Mouse (Mus musculus): ENCODE measurements at regions not wholly inside any gene's neighbourhood (a gene's known extent, or its start where the extent isn't known, plus 50 kb on each side); places are given as distances from the start of the nearest gene placed in this dataset.

GRCm38 (mm10) chr2:61083100-61083499, 120.1 kb upstream of the Rbms1 start:
- no peak for DNase-seq (ENCODE audit: low spot score)

- no peak for DNase-seq (ENCODE audit: low spot score)
These were observed 119.6 kb upstream of the Rbms1 start for GRCm38 (mm10) chr2:61082640-61083039.

- DNase-seq (ENCODE audit: low spot score) = no peak
These were observed 117.0 kb upstream of the Rbms1 start for GRCm38 (mm10) chr2:61080006-61080405.

- DNase-seq (ENCODE audit: low spot score) = no peak
These were observed 108.0 kb upstream of the Rbms1 start for GRCm38 (mm10) chr2:61071025-61071424.

GRCm38 (mm10) chr2:61067877-61068276, 104.9 kb upstream of the Rbms1 start:
- DNase-seq (ENCODE audit: low spot score) = no peak

GRCm38 (mm10) chr2:61062125-61062524, 99.1 kb upstream of the Rbms1 start:
- no peak for DNase-seq (ENCODE audit: low spot score)

- DNase-seq (ENCODE audit: low spot score) = no peak
These were observed 97.9 kb upstream of the Rbms1 start for GRCm38 (mm10) chr2:61060906-61061305.

GRCm38 (mm10) chr2:61058545-61059235, 95.7 kb upstream of the Rbms1 start:
- no peak for DNase-seq (ENCODE audit: low spot score)

GRCm38 (mm10) chr2:61052296-61052695, 89.3 kb upstream of the Rbms1 start:
- DNase-seq (ENCODE audit: low spot score) = no peak

GRCm38 (mm10) chr2:61051808-61052207, 88.8 kb upstream of the Rbms1 start:
- DNase-seq (ENCODE audit: low spot score) = no peak

- DNase-seq (ENCODE audit: low spot score) = no peak
These were observed 83.2 kb upstream of the Rbms1 start for GRCm38 (mm10) chr2:61046111-61046767.

- DNase-seq (ENCODE audit: low spot score) = no peak
These were observed 82.5 kb upstream of the Rbms1 start for GRCm38 (mm10) chr2:61045467-61045866.

- DNase-seq (ENCODE audit: low spot score) = no peak
These were observed 69.9 kb upstream of the Rbms1 start for GRCm38 (mm10) chr2:61032920-61033319.

GRCm38 (mm10) chr2:61029706-61030105, 66.7 kb upstream of the Rbms1 start:
- no peak for DNase-seq (ENCODE audit: low spot score)

- DNase-seq (ENCODE audit: low spot score) = no peak
These were observed 65.6 kb upstream of the Rbms1 start for GRCm38 (mm10) chr2:61028578-61028977.

- DNase-seq (ENCODE audit: low spot score) = no peak
These were observed 64.7 kb upstream of the Rbms1 start for GRCm38 (mm10) chr2:61027686-61028085.

GRCm38 (mm10) chr2:61022411-61022810, 59.4 kb upstream of the Rbms1 start:
- DNase-seq (ENCODE audit: low spot score) = no peak

GRCm38 (mm10) chr2:61020791-61021190, 57.8 kb upstream of the Rbms1 start:
- DNase-seq (ENCODE audit: low spot score) = no peak

- DNase-seq (ENCODE audit: low spot score) = no peak
These were observed 50.0 kb upstream of the Rbms1 start for GRCm38 (mm10) chr2:61013006-61013405.

Measured in ovary, postnatal 14 days (tissue).